Mouse (Mus musculus) forebrain, embryonic 12.5 days (tissue): ENCODE measurements around the gene Snrpa1. TPM values are rescaled to one million over a fixed set of nuclear protein-coding genes. Genes with fewer than 3 reads are reported as not detected.
"Not testable (repeated sequence)": the region's sequence is repeated elsewhere in the genome, so short reads cannot be mapped to it uniquely, and the experiment has no call there.

ENCODE experiments used
- ATAC-seq: fragments of 200-750 bp; cut with Nextera tagmentation; 2 replicates; pipeline ENCODE4 v1.8.0; 2017; ENCODE audit warnings: moderate TSS enrichment; ENCODE audit not compliant: low FRiP score
- H3K27ac ChIP-seq: fragments of 300-500 bp; sonication (generic); 2 replicates; pipeline ENCODE4 v1.5.1; 2016; ENCODE audit warnings: mild to moderate bottlenecking
- H3K27me3 ChIP-seq: fragments of 300-500 bp; sonication (generic); 2 replicates; pipeline ENCODE4 v1.6.1; 2016; ENCODE audit warnings: mild to moderate bottlenecking
- H3K36me3 ChIP-seq: fragments of 300-500 bp; sonication (generic); replicated peaks from 2 replicates; pipeline ENCODE4 v1.6.1; 2016; ENCODE audit warnings: mild to moderate bottlenecking
- H3K4me1 ChIP-seq: fragments of 300-500 bp; sonication (generic); 2 replicates; pipeline ENCODE4 v1.6.1; 2016
- H3K4me2 ChIP-seq: fragments of 300-500 bp; sonication (generic); 2 replicates; pipeline ENCODE4 v1.6.1; 2016; ENCODE audit warnings: mild to moderate bottlenecking, moderate library complexity
- H3K4me3 ChIP-seq: fragments of 300-500 bp; sonication (generic); replicated peaks from 2 replicates; pipeline ENCODE4 v1.5.1; 2016; ENCODE audit warnings: mild to moderate bottlenecking
- H3K9ac ChIP-seq: fragments of 300-500 bp; sonication (generic); 2 replicates; pipeline ENCODE4 v1.6.1; 2016; ENCODE audit warnings: mild to moderate bottlenecking
- H3K9me3 ChIP-seq: fragments of 300-500 bp; sonication (generic); 2 replicates; pipeline ENCODE4 v1.6.1; 2016
- WGBS: fragments of 180-500 bp; shearing (Covaris S2); methylation state at CpG from one replicate; pipeline ENCODE4 v1.1.7; 2016; 5-methylcytosine and 5-hydroxymethylcytosine counted together
- polyA plus RNA-seq: library from polyadenylated mRNA; unstranded; fragments of >200 nt; fragmentation: Nextera tagmentation; extraction: Ambion mirVana; gene quantifications from 2 replicates; pipeline ENCODE4 v1.2.1, GENCODE M21; 2016

Snrpa1 gene
- polyA plus RNA-seq, 1 experiment from 2014 or later, result 231 TPM

DNA sequence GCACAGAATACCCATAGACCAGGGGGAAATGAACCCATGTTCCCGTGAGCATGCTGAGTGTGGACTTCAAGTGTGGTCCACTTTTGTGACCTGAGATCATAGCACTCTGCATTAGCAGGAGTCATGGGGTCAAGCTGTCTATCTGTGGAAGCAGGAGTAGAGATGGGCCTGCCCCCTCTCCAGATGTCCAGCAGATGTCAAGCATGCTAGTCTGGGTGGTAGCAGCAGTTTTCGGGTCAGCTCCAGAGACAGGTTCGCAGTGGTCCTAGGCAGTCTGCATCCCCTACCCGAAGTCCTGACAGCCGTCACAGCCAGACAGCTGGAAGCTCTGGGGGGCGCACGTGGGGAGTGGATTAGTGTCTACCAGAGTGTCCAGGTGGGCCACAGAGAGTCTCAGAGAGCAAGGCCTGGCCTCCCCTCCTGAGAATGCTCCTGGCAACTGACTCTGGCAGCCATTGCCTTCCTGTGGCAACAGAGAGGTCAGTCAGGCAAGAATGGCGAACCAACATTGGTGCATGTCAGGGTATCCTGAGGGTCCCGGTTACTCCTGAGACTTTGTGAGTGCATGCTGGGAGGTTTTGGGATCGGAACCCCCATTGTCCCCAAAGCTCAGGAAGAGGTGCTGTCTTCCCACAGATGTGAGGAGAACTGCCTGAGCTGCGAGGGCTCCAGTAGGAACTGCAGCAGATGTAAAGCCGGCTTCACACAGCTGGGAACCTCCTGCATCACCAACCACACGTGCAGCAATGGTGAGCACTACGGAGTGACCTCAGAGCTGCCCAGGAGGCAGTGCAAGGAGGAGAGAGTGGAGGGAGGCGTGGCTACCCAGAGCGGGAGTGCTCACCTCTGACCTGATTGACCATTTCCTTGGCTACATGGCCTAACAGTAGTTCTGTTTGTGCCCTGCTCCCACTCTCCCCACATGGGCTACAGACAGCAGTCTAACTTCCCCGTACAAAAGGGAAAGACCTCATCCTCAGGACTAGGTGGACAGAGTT is 11.6 kb upstream of the Snrpa1 start:
- WGBS, result 54% methylated on average over 17 of the region's 17 CpGs
- Histone ChIP-seq H3K4me1 (peaks cover 21% of the 10 kb centered on the region), H3K9ac (no peak overlapping the region), H3K27me3 (0 out of 2 replicates have a peak, but pooled peaks cover 11% of the 10 kb centered on the region), H3K4me2 (no peak overlapping the region), H3K36me3 (no peaks in the 10 kb centered on the region), H3K9me3 (no peaks in the 10 kb centered on the region), H3K4me3 (no peak overlapping the region), H3K27ac (no peak overlapping the region)
- ATAC-seq, result no peak

DNA sequence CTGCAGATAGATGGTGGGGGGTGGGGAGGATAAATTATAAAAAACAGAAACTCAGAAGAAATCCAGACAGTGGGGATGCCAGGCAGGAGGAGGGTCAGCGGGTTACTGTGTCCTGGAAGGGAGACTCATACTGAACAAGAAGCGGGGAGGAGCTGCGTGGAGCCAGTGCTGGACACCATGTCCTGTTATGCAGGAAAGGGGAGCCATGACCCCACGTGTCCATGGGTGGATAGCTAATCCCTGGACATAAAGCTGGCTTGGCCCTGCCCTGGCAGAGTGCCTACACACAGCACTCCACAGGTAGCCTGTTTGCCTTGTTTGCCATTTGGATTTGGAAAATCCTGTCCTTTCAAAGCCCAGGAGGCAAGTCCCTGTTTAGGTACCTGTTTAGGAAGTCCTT is 10.8 kb upstream of the Snrpa1 start:
- Histone ChIP-seq H3K36me3 (no peaks in the 10 kb centered on the region), H3K4me1 (peaks cover 21% of the 10 kb centered on the region), H3K9ac (no peak overlapping the region), H3K27ac (no peak overlapping the region), H3K27me3 (0 out of 2 replicates have a peak, but pooled peaks cover 11% of the 10 kb centered on the region), H3K9me3 (no peaks in the 10 kb centered on the region), H3K4me3 (no peak overlapping the region), H3K4me2 (no peak overlapping the region)
- no peak for ATAC-seq
- 73% methylated on average over 4 of the region's 4 CpGs for WGBS

DNA sequence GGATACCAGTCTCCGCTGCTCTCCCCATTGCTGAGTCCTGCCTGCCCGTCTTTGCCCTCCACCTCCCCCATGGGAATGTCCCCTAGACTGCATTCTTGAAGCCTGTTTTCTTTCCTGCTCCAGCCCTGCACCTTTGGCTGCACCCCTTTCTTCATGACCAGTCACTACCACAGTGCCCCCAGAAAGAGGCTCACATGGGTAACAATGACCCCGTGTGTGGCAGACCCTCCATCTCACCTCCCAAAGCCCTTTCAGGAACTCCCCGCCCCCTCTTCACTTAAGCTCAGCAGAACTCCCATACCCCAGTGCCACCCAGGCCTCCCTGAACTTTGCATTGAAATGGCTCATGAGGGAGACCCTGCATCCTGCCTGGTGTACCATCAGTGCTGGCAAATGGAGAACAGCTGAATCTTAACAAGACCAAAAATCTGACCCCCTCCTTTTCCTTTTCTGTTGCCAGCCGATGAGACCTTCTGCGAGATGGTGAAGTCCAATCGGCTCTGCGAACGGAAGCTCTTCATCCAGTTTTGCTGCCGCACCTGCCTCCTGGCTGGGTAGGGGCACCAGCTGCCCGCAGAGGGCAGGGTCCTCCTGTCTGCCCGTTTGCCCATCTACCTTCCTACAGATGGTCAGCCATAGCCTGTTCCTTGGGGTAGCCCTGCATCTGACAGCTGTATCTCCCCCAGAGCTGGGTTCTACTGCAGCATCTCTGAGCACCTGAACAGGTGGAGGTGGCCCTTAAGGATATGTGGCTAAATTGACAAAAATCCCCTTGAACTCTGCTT is 10.2 kb upstream of the Snrpa1 start:
- WGBS, result 83% methylated on average over 12 of the region's 12 CpGs
- Histone ChIP-seq H3K4me2 (no peak overlapping the region), H3K27ac (no peak overlapping the region), H3K9ac (no peak overlapping the region), H3K4me3 (no peak overlapping the region), H3K4me1 (peaks cover 18% of the 10 kb centered on the region), H3K36me3 (no peaks in the 10 kb centered on the region), H3K9me3 (no peaks in the 10 kb centered on the region), H3K27me3 (0 out of 2 replicates have a peak, but pooled peaks cover 11% of the 10 kb centered on the region)
- no peak for ATAC-seq

DNA sequence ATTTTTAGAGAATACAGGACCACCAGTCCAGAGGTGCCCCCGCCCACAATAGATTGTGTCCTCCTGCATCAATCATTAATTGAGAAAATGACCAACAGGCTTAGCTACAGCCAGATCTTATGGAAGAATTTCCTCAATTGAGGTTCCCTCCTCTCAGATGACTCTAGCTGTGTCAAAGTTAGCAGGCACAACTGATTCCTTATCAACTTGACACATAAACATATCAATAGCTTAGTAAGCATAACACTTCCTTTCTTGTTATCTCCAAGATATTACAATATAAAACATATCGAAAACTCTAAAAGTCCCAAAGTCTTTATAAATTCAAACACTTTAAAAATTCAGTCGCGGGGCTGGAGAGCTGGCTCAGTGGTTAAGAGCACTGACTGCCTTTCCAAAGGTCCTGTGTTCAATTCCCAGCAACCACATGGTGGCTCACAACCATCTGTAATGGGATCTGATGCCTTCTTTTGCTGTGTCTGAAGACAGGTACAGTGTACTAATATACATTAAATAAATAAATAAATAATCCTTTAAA is 4.8 kb upstream of the Snrpa1 start:
- Histone ChIP-seq H3K9me3 (no peaks in the 10 kb centered on the region), H3K4me1 (no peaks in the 10 kb centered on the region), H3K36me3 (no peaks in the 10 kb centered on the region), H3K27me3 (peaks cover 10% of the 10 kb centered on the region; the same call in 1 of the 2 replicates), H3K4me3 (no peak overlapping the region), H3K4me2 (no peak overlapping the region), H3K9ac (no peak overlapping the region), H3K27ac (no peak overlapping the region)
- 86% methylated on average over 4 of the region's 4 CpGs for WGBS
- no peak for ATAC-seq

DNA sequence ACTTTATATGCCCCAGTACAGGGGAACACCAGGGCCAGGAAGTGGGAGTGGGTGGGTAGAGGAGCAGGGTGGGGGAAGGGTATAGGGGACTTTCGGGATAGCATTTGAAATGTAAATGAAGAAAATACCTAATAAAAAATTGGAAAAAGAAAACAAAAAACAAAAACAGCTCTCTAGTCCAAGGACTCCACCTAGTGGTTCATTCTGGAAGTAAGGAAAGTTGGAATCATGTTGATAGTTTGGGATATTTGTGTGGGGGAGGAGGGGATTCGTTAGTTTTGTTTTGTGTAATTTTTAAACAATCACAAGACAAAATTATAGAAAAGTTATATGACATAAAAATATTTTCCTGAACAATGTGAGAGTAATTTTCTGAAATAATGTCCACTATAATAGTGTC is 3.4 kb upstream of the Snrpa1 start:
- ATAC-seq, result not testable (repeated sequence)

DNA sequence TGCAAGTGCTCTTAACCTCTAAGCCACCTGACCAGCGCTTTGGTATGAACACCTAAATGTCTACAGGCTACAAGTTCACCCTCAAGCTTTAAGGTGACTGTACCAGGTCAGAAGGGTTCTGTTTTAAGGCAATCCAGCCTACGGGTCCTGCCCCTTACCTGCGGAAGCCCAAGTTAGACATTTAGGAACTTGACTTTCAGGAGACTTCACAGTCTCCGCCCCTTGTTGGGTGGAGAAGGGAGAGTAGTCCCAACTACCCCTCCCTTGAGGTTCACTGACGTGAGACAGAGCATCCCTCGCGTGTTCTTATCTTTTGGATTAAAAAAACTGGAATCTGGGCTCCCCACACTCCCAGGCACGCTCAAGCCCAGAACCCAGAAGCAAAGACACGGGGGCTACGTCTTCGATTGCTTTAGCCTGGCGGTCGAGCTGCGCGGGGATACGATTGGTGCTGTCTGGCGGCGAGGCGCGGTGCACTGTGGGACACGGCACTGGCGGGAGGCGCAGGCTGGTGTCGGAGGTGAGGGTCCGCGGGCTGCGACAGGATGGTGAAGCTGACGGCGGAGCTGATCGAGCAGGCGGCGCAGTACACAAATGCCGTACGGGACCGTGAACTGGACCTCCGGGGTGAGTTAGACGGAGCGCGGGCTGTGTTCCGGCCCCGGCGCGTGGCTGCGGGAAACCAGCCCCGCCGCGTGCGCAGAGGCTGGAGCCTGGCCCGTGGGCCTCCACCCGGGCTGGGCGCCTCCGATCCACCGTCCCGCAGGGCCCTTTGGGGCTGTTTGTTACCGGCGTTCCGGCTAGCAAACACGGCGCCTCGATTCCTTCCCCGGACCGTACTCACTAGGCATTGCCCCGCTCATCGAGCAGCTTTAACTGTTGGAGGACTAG is 1.5 kb downstream of the Snrpa1 start:
- Histone ChIP-seq H3K36me3 (peaks cover 22% of the 10 kb centered on the region), H3K9ac (peak overlapping the region; percentile 92), H3K27me3 (peaks cover 10% of the 10 kb centered on the region; the same call in 1 of the 2 replicates), H3K4me3 (peak overlapping the region; percentile 94), H3K4me2 (peak overlapping the region; percentile 78), H3K27ac (peak overlapping the region; percentile 73), H3K9me3 (no peaks in the 10 kb centered on the region), H3K4me1 (peaks cover 16% of the 10 kb centered on the region)
- WGBS, result 1% methylated on average over 64 of the region's 64 CpGs
- ATAC-seq, result peak; percentile 98

More for the DNA sequence above, 3.4 kb upstream of the Snrpa1 start:
- H3K27ac ChIP-seq, H3K4me1 ChIP-seq, H3K9ac ChIP-seq, H3K9me3 ChIP-seq, H3K4me3 ChIP-seq, H3K36me3 ChIP-seq, H3K4me2 ChIP-seq: not testable (repeated sequence)
- peaks cover 10% of the 10 kb centered on the region; the same call in 1 of the 2 replicates for H3K27me3 ChIP-seq
- 16% methylated on average over 2 of the region's 2 CpGs for WGBS

DNA sequence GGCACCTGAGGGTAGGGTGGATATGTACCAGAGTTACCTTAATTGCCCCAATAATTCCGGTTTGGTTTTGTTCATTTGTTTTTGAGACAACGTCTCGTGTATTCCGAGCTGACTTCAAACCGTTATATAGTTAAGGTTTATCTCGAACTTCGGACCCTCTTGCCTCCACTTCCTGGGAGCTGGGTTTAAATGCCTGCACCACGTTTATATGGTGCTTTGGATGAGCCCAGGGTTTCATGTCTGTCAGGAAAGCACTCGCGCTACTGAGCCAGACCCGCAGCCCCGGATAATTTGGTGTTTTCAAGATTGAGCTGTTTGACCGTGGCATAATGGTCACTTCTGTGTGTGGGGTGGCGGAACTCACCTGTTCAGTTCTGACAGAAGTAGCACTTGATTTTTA is 2.3 kb downstream of the Snrpa1 start:
- Histone ChIP-seq H3K4me3 (peak overlapping the region; percentile 94), H3K9me3 (no peaks in the 10 kb centered on the region), H3K27ac (no peak overlapping the region), H3K36me3 (peaks cover 28% of the 10 kb centered on the region), H3K4me1 (peaks cover 16% of the 10 kb centered on the region), H3K4me2 (peak overlapping the region; percentile 78), H3K9ac (peak overlapping the region; percentile 92), H3K27me3 (peaks cover 10% of the 10 kb centered on the region; the same call in 1 of the 2 replicates)
- ATAC-seq, result no peak
- 2% methylated on average over 14 of the region's 14 CpGs for WGBS

DNA sequence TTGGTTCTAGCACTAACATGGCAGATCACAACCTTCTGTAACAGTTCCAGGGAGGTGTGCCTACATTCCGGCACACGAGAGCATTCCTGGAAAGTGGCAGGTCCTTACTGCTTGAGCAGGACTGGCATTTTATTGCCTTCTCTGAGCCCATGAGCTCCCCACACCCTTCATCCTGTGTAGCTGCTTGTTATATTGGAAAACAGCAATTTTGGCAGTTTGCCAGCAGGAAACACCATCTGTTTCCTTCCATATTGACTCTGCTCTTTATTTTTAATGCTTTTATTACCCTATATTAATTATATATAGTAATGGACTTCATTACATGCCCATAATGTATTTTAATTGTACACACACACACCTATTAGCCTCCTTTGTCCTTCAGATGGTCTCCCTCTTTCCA is 17.6 kb downstream of the Snrpa1 start:
- Histone ChIP-seq H3K9ac (no peak overlapping the region), H3K4me1 (peaks cover 17% of the 10 kb centered on the region), H3K27me3 (no peaks in the 10 kb centered on the region), H3K36me3 (peaks cover 54% of the 10 kb centered on the region), H3K4me2 (no peak overlapping the region), H3K9me3 (no peaks in the 10 kb centered on the region), H3K4me3 (no peak overlapping the region), H3K27ac (0 out of 2 replicates have a peak overlapping the region, but pooled peaks have one; percentile 31)
- 72% methylated on average over 2 of the region's 2 CpGs for WGBS
- no peak for ATAC-seq

DNA sequence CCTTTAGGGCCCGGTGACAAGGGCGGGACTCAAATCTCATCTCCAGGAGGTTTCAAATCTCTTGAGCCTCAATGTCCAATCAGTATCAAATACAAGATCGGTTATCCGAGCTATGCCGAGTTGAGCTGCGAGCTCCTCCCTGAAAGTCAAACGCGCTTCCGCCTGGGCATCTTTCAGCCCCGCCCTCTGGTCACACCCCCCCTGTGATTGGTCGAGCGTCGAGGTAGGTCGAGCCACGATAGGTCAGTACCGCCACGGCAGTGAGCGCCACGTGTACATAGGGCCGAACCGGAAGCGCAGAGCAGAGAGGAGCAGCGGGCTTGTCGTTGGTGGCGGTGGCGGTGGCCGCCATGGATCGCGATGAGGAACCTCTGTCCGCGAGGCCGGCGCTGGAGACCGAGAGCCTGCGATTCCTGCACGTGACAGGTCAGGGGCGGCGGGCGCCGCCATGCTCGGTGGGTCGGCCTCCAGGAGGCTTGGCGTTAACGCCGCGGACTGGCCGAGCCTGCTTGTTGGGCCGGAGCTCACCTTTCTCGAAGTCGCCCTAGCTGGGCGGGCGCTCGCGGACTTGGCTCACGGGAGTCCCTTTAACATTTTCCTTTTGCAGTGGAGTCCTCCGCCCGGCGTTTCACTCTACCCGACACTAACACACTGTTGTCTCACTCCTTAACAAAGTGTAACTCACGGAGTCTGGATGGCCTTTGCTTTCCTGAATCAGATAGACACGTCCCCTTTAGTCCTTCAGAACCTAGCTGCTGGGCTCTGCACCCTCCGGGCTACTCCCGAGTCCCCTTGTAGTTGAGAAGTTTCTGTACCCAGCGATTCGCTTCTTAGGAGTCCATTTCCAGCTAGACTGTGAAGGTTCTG is 20.8 kb downstream of the Snrpa1 start, which contains the start of gene Selenos:
Gene Selenos (plus strand): TSS at position 286 of the 867 bp plus-strand sequence.
- ATAC-seq, result peak; percentile 100
- Histone ChIP-seq H3K9me3 (no peaks in the 10 kb centered on the region), H3K4me2 (peak within 1 kb of the TSS; percentile 80), H3K4me1 (peaks cover 18% of the 10 kb centered on the region), H3K27ac (peak within 1 kb of the TSS; percentile 73), H3K4me3 (peak within 1 kb of the TSS; percentile 88), H3K9ac (peak within 1 kb of the TSS; percentile 86), H3K36me3 (peaks cover 48% of the 10 kb centered on the region), H3K27me3 (no peaks in the 10 kb centered on the region)
- under 1% methylated on average over 65 of the region's 65 CpGs for WGBS

DNA sequence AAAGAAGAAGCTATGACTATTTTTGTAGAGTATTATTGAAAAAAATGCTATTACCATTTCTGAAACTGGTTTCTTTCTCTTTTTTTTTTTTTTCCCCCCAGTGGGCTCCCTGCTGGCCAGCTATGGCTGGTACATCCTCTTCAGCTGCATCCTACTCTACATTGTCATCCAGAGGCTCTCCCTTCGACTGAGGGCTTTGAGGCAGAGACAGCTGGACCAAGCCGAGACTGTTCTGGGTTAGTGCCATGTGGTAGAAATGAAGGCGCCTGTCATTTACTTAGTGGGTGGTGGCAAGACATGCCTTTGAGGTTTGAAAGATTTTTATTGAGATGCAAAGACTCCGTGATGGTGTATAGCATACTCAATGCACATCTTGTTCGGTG is 21.4 kb downstream of the Snrpa1 start:
- peak overlapping the region; percentile 86 for H3K9ac ChIP-seq
- H3K4me2 ChIP-seq, result peak overlapping the region; percentile 80
- H3K27ac ChIP-seq, result no peak overlapping the region
- ATAC-seq, result no peak
- WGBS, result 43% methylated on average over 5 of the region's 5 CpGs
- H3K27me3 ChIP-seq, result no peaks in the 10 kb centered on the region
- no peaks in the 10 kb centered on the region for H3K9me3 ChIP-seq
- peaks cover 48% of the 10 kb centered on the region for H3K36me3 ChIP-seq
- peak overlapping the region; percentile 88 for H3K4me3 ChIP-seq
- peaks cover 18% of the 10 kb centered on the region for H3K4me1 ChIP-seq
